Mouse (Mus musculus) stomach, embryonic 15.5 days (tissue): ENCODE measurements around the gene Hcar1. TPM values are rescaled to one million over a fixed set of nuclear protein-coding genes. Genes with fewer than 3 reads are reported as not detected.

ENCODE experiments used
- ATAC-seq: fragments of 200-750 bp; cut with Nextera tagmentation; 2 replicates; pipeline ENCODE4 v1.8.0; 2017; ENCODE audit warnings: low read depth, moderate number of reproducible peaks, moderate TSS enrichment; ENCODE audit not compliant: insufficient read depth, low FRiP score
- H3K27ac ChIP-seq: fragments of 300-500 bp; sonication (generic); 2 replicates; pipeline ENCODE4 v1.5.1; 2015; ENCODE audit warnings: mild to moderate bottlenecking, inconsistent platforms
- H3K27me3 ChIP-seq: fragments of 300-500 bp; sonication (generic); replicated peaks from 2 replicates; pipeline ENCODE4 v1.6.1; 2015; ENCODE audit warnings: inconsistent platforms
- H3K36me3 ChIP-seq: fragments of 300-500 bp; sonication (generic); 2 replicates; pipeline ENCODE4 v1.6.1; 2015; ENCODE audit warnings: inconsistent platforms
- H3K4me1 ChIP-seq: fragments of 300-500 bp; sonication (generic); 2 replicates; pipeline ENCODE4 v1.6.1; 2015; ENCODE audit warnings: inconsistent platforms
- H3K4me2 ChIP-seq: fragments of 300-500 bp; sonication (generic); 2 replicates; pipeline ENCODE4 v1.6.1; 2015; ENCODE audit warnings: mild to moderate bottlenecking, inconsistent platforms
- H3K4me3 ChIP-seq: fragments of 300-500 bp; sonication (generic); replicated peaks from 2 replicates; pipeline ENCODE4 v1.5.1; 2015; ENCODE audit warnings: inconsistent platforms
- H3K9ac ChIP-seq: fragments of 300-500 bp; sonication (generic); 2 replicates; pipeline ENCODE4 v1.6.1; 2015; ENCODE audit warnings: inconsistent platforms
- H3K9me3 ChIP-seq: fragments of 300-500 bp; sonication (generic); 2 replicates; pipeline ENCODE4 v1.6.1; 2016; ENCODE audit warnings: inconsistent platforms
- WGBS: fragments of 180-500 bp; shearing (Covaris S2); methylation state at CpG from one replicate; pipeline ENCODE4 v1.1.7; 2015; 5-methylcytosine and 5-hydroxymethylcytosine counted together
- polyA plus RNA-seq: library from polyadenylated mRNA; unstranded; fragments of >200 nt; fragmentation: Nextera tagmentation; extraction: Ambion mirVana; gene quantifications from 2 replicates; pipeline ENCODE4 v1.2.1, GENCODE M21; 2015

The Hcar1 gene
- polyA plus RNA-seq: 3.8 and 4.6 TPM in 2 replicates

DNA sequence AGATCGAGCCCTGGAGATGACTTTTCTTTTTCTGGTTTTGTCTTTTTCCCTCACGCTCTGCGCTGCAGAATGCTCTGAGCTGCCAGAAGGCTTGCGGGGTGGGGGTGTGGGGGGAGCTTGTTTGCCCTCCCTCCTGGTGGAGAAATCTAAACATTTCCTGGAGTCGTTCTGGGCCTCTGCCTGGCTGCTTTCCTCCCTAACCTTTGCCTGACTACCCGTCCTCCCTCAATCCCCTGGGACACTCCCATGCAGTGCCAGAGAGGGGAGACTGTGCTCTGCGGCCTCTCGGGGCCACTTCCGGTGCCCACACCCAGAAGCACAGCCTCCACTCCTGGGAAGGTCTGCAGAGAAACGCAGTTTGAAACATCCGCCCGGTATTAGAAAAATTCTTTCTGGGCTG is at the start of gene Hcar1:
Hcar1 (minus strand) TSS at position 93 of the 400 bp plus-strand sequence.
- 25% methylated on average over 12 of the region's 12 CpGs for WGBS
- Histone ChIP-seq H3K4me1 (peaks cover 22% of the 10 kb centered on the region), H3K27me3 (no peaks in the 10 kb centered on the region), H3K4me3 (peak within 1 kb of the TSS; percentile 20), H3K36me3 (no peaks in the 10 kb centered on the region), H3K4me2 (peak within 1 kb of the TSS; percentile 45), H3K27ac (peak within 1 kb of the TSS; percentile 83), H3K9ac (no peak within 1 kb of the TSS), H3K9me3 (no peaks in the 10 kb centered on the region)
- ATAC-seq: peak; percentile 81

- H3K4me3 ChIP-seq: no peak within 1 kb of the TSS
- no peaks in the 10 kb centered on the region for H3K9me3 ChIP-seq
- H3K36me3 ChIP-seq: peaks cover 47% of the 10 kb centered on the region
- 0 out of 2 replicates have a peak, but pooled peaks cover 3% of the 10 kb centered on the region for H3K4me1 ChIP-seq
- no peak within 1 kb of the TSS for H3K9ac ChIP-seq
- H3K27ac ChIP-seq: no peak within 1 kb of the TSS
- WGBS: 94% methylated on average over 9 of the region's 9 CpGs
- no peak within 1 kb of the TSS for H3K4me2 ChIP-seq
- no peaks in the 10 kb centered on the region for H3K27me3 ChIP-seq
- ATAC-seq: no peak
Observed at GRCm38 (mm10) chr5:123927118-123927517, 47.3 kb upstream of the Hcar1 start, which contains the start of gene Gm43518. Gene Gm43518 (plus strand): TSS chr5:123927418.

DNA sequence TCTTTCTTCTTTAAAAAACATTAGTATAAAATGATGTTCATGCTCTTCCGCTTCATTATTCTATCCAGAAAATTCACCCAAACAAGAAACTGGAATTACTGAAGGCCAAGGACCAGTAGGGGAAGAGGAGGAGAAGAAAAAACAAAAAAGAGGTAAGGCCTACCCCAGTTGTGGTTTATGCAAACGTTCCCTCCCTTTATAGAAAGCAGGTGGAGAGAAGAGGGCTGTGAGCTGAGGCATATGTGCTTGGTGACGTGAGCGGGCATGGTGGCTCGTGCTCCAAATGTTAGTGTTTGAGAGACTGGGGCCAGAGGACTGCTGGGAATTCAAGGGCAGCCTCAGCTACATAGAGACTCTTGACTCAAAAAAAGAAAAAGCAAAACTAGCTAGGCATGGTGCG is 42.3 kb upstream of the Hcar1 start:
- Histone ChIP-seq H3K27ac (no peak overlapping the region), H3K4me3 (no peak overlapping the region), H3K9me3 (no peaks in the 10 kb centered on the region), H3K27me3 (no peaks in the 10 kb centered on the region), H3K4me2 (no peak overlapping the region), H3K9ac (no peak overlapping the region), H3K4me1 (no peaks in the 10 kb centered on the region), H3K36me3 (peaks cover 62% of the 10 kb centered on the region)
- no peak for ATAC-seq
- 91% methylated on average over 6 of the region's 6 CpGs for WGBS

DNA sequence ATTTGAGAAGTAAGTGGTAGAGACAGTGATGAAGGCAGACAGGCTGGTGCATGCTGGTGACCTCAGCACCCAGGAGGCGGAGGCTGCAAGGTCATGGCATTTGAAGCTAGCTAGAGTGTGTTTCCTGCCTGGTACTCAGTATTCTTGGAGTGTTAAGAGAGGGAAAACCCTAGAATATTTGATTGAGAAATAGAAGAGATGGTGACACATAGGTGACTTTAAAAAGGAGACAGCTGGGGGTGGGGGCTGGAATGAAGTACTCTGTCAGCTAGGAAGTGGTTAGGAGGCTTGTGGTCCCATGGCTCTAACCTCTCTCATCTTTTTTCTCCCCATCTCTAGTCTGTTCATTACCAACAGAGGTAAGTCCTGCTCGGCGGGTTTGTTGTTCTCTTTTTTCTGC is 35.0 kb upstream of the Hcar1 start:
- no peak overlapping the region for H3K9ac ChIP-seq
- peaks cover 35% of the 10 kb centered on the region for H3K36me3 ChIP-seq
- H3K27me3 ChIP-seq: no peaks in the 10 kb centered on the region
- no peak overlapping the region for H3K27ac ChIP-seq
- ATAC-seq: no peak
- WGBS: 85% methylated on average over 3 of the region's 3 CpGs
- H3K4me2 ChIP-seq: no peak overlapping the region
- H3K4me3 ChIP-seq: no peak overlapping the region
- H3K4me1 ChIP-seq: no peaks in the 10 kb centered on the region
- no peaks in the 10 kb centered on the region for H3K9me3 ChIP-seq

GRCm38 (mm10) chr5:123907631-123907977 is 27.8 kb upstream of the Hcar1 start:
- ATAC-seq: no peak
- peak overlapping the region; percentile 84 for H3K27ac ChIP-seq

DNA sequence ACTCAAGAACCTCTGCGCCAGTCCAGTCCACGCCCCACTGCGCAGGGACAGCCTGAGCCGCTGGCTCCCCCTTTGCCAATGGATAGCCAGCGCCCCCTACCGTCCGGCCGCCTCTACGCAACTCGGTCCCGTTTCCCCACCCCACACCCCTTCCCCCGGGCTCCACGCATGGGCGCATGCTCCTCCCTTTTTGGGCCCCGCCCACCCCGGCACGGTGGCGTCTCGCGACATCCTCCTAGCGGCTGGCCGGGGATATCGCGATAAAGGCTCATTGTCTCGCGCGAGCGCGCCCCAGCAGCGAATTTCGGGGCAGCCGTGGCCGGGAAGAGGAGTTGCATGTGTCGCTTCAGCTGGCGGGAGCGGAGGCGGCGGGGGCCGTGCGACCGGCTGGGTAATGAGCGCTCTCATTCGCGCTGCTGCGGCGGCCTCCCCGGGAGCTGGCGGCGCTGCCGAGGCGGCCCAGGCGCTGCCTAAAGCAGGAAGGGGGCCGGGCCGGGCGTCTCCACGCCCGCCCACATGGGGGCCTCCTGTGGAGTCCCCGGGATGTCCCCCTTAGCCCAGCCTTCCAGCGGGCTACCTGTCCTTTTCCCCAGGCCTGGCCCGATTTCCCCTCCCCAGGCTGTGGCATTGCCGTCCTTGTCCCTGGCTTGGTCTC is 27.3 kb upstream of the Hcar1 start, which contains the start of gene Denr:
Denr (plus strand) TSS at position 200 of the 655 bp plus-strand sequence.
- Histone ChIP-seq H3K36me3 (peaks cover 20% of the 10 kb centered on the region), H3K9me3 (no peaks in the 10 kb centered on the region), H3K4me1 (peaks cover 19% of the 10 kb centered on the region), H3K4me2 (peak within 1 kb of the TSS; percentile 84), H3K27me3 (no peaks in the 10 kb centered on the region), H3K27ac (peak within 1 kb of the TSS; percentile 84), H3K9ac (peak within 1 kb of the TSS; percentile 99), H3K4me3 (peak within 1 kb of the TSS; percentile 99)
- under 1% methylated on average over 60 of the region's 61 CpGs for WGBS
- peak; percentile 94 for ATAC-seq

More at GRCm38 (mm10) chr5:123907631-123907977, 27.8 kb upstream of the Hcar1 start:
- 3% methylated on average over 10 of the region's 10 CpGs for WGBS
- Histone ChIP-seq H3K4me3 (peak overlapping the region; percentile 99), H3K4me2 (peak overlapping the region; percentile 84), H3K4me1 (peaks cover 19% of the 10 kb centered on the region), H3K9ac (peak overlapping the region; percentile 99), H3K9me3 (no peaks in the 10 kb centered on the region), H3K36me3 (peaks cover 20% of the 10 kb centered on the region), H3K27me3 (no peaks in the 10 kb centered on the region)

DNA sequence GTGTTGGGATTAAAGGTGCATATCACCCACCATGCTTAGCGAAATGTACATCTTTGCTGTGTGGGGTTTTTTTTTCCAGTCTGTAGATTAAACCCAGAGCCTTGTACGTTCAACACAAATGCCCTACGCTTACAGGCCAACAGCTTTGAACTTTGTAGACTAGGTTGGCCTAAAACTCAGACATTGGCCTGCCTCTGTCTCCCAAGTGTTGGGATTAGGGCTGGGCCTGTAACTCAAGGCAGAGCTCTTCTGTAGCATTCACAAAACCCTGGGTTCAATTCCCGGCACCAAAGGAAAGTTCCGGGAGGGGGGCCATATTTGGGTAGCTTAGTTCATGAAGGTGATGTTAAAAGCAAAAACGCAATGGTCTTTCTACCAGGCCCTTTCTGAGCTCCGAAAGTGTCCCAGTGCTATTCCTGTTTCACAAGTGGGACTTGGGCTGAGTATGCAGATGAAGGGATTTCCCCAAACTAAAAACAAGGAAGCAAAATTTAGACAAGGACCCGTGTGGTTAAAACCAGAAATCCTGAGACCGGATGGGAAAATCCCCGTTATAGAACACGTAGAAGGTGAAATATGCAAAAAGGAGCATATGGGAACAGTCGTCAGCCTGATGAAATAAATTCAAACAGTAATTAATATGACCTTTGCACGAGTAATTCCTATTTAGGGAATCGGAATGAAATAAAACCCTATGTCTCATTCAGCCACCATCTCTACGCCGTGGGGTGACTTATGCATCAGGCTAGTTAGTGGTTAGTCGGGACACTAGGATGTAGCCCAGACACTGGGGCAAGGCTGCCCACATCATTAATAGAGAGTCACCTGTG is 26.5 kb upstream of the Hcar1 start:
- no peak for ATAC-seq

GRCm38 (mm10) chr5:123904059-123904672 is 24.3 kb upstream of the Hcar1 start:
- no peak for ATAC-seq
- H3K4me1 ChIP-seq: peaks cover 19% of the 10 kb centered on the region
- no peak overlapping the region for H3K9ac ChIP-seq
- H3K4me3 ChIP-seq: no peak overlapping the region
- WGBS: 64% methylated on average over 11 of the region's 11 CpGs
- H3K27me3 ChIP-seq: no peaks in the 10 kb centered on the region
- H3K36me3 ChIP-seq: peaks cover 8% of the 10 kb centered on the region
- H3K4me2 ChIP-seq: no peak overlapping the region
- H3K27ac ChIP-seq: no peak overlapping the region
- H3K9me3 ChIP-seq: no peaks in the 10 kb centered on the region

More for the DNA sequence above, 26.5 kb upstream of the Hcar1 start:
- Histone ChIP-seq H3K27ac (0 out of 2 replicates have a peak overlapping the region, but pooled peaks have one; percentile 16), H3K27me3 (no peaks in the 10 kb centered on the region), H3K4me3 (peak overlapping the region; percentile 99), H3K9me3 (no peaks in the 10 kb centered on the region), H3K4me2 (peak overlapping the region; percentile 45), H3K4me1 (peaks cover 19% of the 10 kb centered on the region), H3K36me3 (peaks cover 20% of the 10 kb centered on the region), H3K9ac (no peak overlapping the region)
- 68% methylated on average over 17 of the region's 17 CpGs for WGBS

- 77% methylated on average over 13 of the region's 13 CpGs for WGBS
- ATAC-seq: no peak
Observed at GRCm38 (mm10) chr5:123897352-123897751, 17.5 kb upstream of the Hcar1 start.

GRCm38 (mm10) chr5:123896395-123896794 is 16.6 kb upstream of the Hcar1 start:
- H3K4me2 ChIP-seq: no peak overlapping the region
- no peaks in the 10 kb centered on the region for H3K36me3 ChIP-seq
- peak overlapping the region; percentile 40; the same call in 1 of the 2 replicates for H3K27ac ChIP-seq
- no peak overlapping the region for H3K9ac ChIP-seq
- no peaks in the 10 kb centered on the region for H3K27me3 ChIP-seq
- no peaks in the 10 kb centered on the region for H3K9me3 ChIP-seq
- WGBS: 73% methylated on average over 11 of the region's 11 CpGs
- peaks cover 4% of the 10 kb centered on the region; the same call in 1 of the 2 replicates for H3K4me1 ChIP-seq
- H3K4me3 ChIP-seq: no peak overlapping the region
- no peak for ATAC-seq

More at GRCm38 (mm10) chr5:123897352-123897751, 17.5 kb upstream of the Hcar1 start:
- H3K36me3 ChIP-seq: no peaks in the 10 kb centered on the region
- no peaks in the 10 kb centered on the region for H3K9me3 ChIP-seq
- peak overlapping the region; percentile 31; the same call in 1 of the 2 replicates for H3K27ac ChIP-seq
- no peaks in the 10 kb centered on the region for H3K4me1 ChIP-seq
- no peak overlapping the region for H3K4me2 ChIP-seq
- no peak overlapping the region for H3K4me3 ChIP-seq
- no peaks in the 10 kb centered on the region for H3K27me3 ChIP-seq
- no peak overlapping the region for H3K9ac ChIP-seq

- no peaks in the 10 kb centered on the region for H3K9me3 ChIP-seq
- H3K4me2 ChIP-seq: no peak overlapping the region
- no peak overlapping the region for H3K4me3 ChIP-seq
- WGBS: 86% methylated on average over 5 of the region's 5 CpGs
- no peaks in the 10 kb centered on the region for H3K36me3 ChIP-seq
- H3K27ac ChIP-seq: no peak overlapping the region
- no peak overlapping the region for H3K9ac ChIP-seq
- peaks cover 5% of the 10 kb centered on the region; the same call in 1 of the 2 replicates for H3K4me1 ChIP-seq
- no peaks in the 10 kb centered on the region for H3K27me3 ChIP-seq
- no peak for ATAC-seq
Observed at GRCm38 (mm10) chr5:123893520-123893919, 13.7 kb upstream of the Hcar1 start.
